Mouse (Mus musculus): ENCODE data around the gene Uty.

The Uty gene

GRCm38 (mm10) chrY:1245426-1245863 lies at the start of gene Uty:
Gene Uty, minus strand, starts transcription at chrY:1245759.
- peak; percentile 36 for DNase-seq

GRCm38 (mm10) chrY:1293708-1294107 lies 48.1 kb upstream of the Uty start:
- no peak for DNase-seq

- DNase-seq = peak; percentile 33
Observed at GRCm38 (mm10) chrY:1286171-1286795, 40.7 kb upstream of the Uty start, which contains the start of gene Ddx3y. Gene Ddx3y, minus strand, starts transcription at chrY:1286629.

GRCm38 (mm10) chrY:1285735-1286134 lies 40.2 kb upstream of the Uty start:
- DNase-seq = peak; percentile 6

DNA sequence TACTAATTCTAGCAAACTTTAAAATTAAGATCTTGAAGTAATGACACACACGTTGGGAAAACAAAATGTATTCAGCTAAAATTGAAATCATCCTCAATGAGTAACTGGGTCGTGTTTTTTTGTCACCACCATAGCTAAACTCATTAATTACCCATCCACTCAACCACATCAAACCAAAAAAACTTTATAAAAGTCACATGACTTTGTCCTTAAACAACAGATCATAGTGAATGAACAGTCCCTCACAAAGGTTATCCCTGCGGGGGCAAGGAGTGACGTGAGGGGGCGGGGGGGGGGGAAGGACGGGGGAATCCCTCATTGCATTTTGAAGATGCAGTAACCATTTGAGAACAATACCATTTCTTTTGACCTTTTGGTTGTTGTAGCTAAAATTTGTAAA lies 558 bp upstream of the Uty start:
- DNase-seq = no peak

DNA sequence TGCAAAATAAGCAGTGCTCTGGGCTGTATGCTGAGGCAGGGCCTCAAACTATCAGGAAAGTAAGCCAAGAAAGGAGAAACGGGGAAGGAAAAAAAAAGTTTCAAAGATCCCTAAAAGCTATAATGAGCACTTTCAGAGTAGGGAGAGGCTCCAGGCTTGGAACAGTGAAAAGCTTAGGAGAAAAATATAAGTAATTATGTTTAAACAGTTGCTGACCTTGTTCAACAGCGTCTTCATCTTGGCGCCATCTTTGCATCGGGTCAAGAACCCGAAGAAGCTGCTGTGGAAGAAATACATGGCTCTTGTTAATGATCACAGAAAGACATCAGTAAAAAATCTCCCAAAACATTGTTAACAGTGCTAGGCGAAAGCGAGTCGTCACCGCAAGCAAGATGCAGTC lies 619 bp downstream of the Uty start:
- DNase-seq = no peak

GRCm38 (mm10) chrY:1244421-1244820 lies 1.1 kb downstream of the Uty start:
- DNase-seq = no peak

DNA sequence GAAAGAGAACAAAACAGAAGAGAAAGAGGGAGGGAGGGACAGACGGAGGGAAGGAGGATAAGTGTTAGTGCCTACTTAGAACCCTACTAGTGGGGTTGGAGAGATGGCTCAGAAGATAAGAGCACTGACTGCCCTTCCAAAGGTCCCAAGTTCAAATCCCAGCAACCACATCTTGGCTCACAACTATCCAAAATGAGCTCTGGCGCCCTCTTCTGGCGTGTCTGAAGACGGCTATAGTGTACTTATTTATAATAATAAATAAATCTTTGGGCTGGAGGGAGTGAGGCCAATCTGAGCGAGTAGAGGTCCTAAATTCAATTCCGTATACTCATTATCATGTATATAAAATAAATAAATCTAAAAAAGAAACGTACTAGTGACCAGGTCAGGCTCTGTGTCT lies 25.6 kb downstream of the Uty start:
- DNase-seq = no peak

DNA sequence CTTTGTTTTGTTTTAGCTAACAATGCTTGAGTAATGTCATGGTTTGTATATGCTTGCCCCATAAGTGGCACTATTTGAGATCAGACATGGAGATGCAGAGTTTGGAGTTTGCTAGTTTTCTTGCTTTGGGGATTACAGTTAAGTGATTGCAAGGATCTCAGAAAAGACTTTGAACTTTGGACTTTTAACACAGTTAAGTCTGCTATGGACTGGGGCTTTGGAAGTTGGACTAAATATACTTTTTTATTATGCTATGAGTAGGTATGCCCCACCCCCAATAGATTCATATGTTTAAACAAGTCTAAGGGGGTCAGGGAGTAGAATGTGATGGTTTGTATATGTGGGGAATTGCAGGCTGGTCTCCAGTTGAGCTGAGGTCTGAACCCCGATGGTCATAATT lies 67.1 kb downstream of the Uty start:
- DNase-seq = no peak

DNA sequence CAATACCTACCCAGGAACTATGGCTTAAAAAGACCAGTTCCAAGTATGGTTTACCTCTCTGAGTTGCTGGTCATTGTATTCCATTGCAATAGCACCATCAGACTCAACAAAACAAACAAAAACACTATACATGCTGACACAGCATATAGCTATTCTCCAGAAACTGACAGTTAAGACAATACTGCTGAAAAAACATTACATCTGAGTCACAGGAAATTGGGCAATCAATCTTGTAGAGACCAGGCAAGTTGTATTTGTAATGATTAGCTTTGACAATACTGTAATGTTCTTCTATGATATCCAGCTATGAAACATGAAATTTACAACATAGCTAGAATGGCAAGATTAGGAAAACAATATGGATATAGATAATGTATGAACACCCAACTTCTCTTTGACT lies 82.5 kb downstream of the Uty start:
- DNase-seq = no peak

DNA sequence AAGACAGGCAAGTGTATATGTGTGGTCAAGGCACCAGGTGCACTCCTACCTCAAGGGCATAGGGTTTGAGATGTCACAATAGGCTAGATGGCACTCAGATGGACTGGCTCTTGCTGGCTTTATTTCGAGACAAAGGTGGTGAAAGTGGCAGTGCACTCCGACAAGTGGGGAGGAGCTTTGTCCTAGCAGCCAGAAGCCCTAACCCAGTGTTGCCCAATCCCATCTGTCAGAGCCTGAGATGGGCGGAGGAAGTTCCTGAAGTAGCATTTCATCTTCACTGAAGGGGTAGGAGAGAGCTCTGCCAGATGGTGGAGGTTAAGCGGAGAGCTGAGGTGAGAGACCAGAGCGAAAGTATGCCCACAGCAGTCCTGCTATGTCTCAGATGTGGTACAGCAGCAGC lies 129.4 kb downstream of the Uty start:
- DNase-seq = no peak

DNA sequence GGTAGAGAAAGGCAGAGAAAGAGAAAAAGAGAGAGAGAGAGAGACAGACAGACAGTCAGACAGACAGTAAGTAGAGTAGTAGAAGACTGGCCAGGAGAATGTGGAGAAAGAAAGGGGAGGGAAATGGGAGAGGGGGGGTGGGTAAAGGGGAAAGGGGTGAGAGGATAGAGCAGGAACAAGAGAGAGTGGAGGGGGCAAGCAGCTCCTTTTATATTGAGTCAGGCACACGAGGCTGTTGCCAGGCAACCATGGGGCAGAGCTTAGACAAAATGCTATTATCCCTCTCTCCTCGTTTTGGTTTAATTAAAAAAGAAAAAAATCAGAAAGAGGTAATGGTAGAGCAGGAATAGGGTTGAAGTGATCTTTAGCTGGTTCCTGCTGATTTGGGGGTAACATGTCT lies 131.5 kb downstream of the Uty start:
- DNase-seq = no peak

Measured in liver (tissue).